In genomic region chr13:49719310-49719709, GRCm38 (mm10) we compare ENCODE assay signal across 23 mouse cellular contexts. TPM values are rescaled to one million over a fixed set of nuclear protein-coding genes. Genes with fewer than 3 reads are reported as not detected.
DNase-seq lines count a peak whose midpoint lies in the region; ATAC-seq and TF ChIP-seq lines count a peak whose summit lies in the region.
"Had no signal": no experiment of that assay in that cellular context is flagged by ENCODE, and none has a peak within 500 bp of the region (broad histone marks: within the 10 kb centered on the region; RNA-seq: fewer than 3 reads in every experiment).

No protein-coding gene starts in this region.

- no peak overlapping the region for H3K4me2 ChIP-seq in lung, postnatal 0 days (replicated peaks; ENCODE audit: low read depth, low read length)
- no peak overlapping the region for H3K4me2 ChIP-seq in midbrain, embryonic 11.5 days
- H3K4me2 ChIP-seq: embryonic facial prominence, embryonic 13.5 days; embryonic facial prominence, embryonic 15.5 days; forebrain, embryonic 12.5 days had no signal

- peak; percentile 7 to 48 for DNase-seq in lung, adult 18-20 months
- no peak for DNase-seq in lung, postnatal 4 days
- peak; percentile 58 for DNase-seq in lung, postnatal 0 days (ENCODE audit: low spot score)
- DNase-seq in lung, postnatal 14 days: peak; percentile 10
- DNase-seq in lung, postnatal 36 days: peak; percentile 58
- no peak for DNase-seq in midbrain, embryonic 11.5 days (ENCODE audit: low spot score, missing footprints)
- DNase-seq: adrenal gland, adult 2 months; adrenal gland, postnatal 10 days; adrenal gland, postnatal 25 days; cerebellum, adult 11 months; cerebellum, adult 18-20 months; cerebellum, adult 8-10 months; cerebellum, adult 9-11 months; cerebellum, postnatal 14 days; cerebellum, postnatal 36 days; embryo, embryonic 11 days had no signal

- H3K4me3 ChIP-seq in lung, postnatal 0 days (ENCODE audit: low read depth, low read length): no peak overlapping the region
- H3K4me3 ChIP-seq in midbrain, embryonic 11.5 days (ENCODE audit: low read depth, low read length): no peak overlapping the region
- H3K4me3 ChIP-seq: embryonic facial prominence, embryonic 13.5 days; embryonic facial prominence, embryonic 15.5 days; erythroblast, embryonic 14.5 days; forebrain, embryonic 10.5 days; forebrain, embryonic 12.5 days had no signal

- no peak overlapping the region for H3K9ac ChIP-seq in lung, postnatal 0 days (replicated peaks; ENCODE audit: low read depth)
- no peak overlapping the region for H3K9ac ChIP-seq in midbrain, embryonic 11.5 days (ENCODE audit: low read length)
- H3K9ac ChIP-seq: embryonic facial prominence, embryonic 13.5 days; embryonic facial prominence, embryonic 15.5 days; forebrain, embryonic 12.5 days had no signal

- ATAC-seq in lung, postnatal 0 days: peak; percentile 89
- ATAC-seq in megakaryocyte, adult 5-6 weeks (ENCODE audit: poor library complexity, severe bottlenecking): no peak
- no peak for ATAC-seq in midbrain, embryonic 11.5 days (ENCODE audit: low FRiP score)
- ATAC-seq: forebrain, embryonic 14.5 days had no signal

- no peaks in the 10 kb centered on the region for H3K4me1 ChIP-seq in lung, postnatal 0 days (ENCODE audit: insufficient read depth, low read depth, low read length)
- H3K4me1 ChIP-seq in midbrain, embryonic 11.5 days (ENCODE audit: control insufficient read depth, insufficient read depth, low read length): no peaks in the 10 kb centered on the region
- H3K4me1 ChIP-seq: embryonic facial prominence, embryonic 13.5 days; embryonic facial prominence, embryonic 15.5 days; forebrain, embryonic 10.5 days; forebrain, embryonic 12.5 days had no signal

- TF ChIP-seq EP300 in lung, postnatal 0 days (IDR thresholded peaks at IDR 0.05): no peak

- TF ChIP-seq CTCF in lung, postnatal 0 days (IDR thresholded peaks at IDR 0.05): no peak

- no peaks in the 10 kb centered on the region for H3K27me3 ChIP-seq in lung, postnatal 0 days (replicated peaks; ENCODE audit: insufficient read depth, low read length)
- H3K27me3 ChIP-seq in midbrain, embryonic 11.5 days (ENCODE audit: control insufficient read depth, insufficient read depth, low read length): no peaks in the 10 kb centered on the region
- H3K27me3 ChIP-seq: embryonic facial prominence, embryonic 13.5 days; embryonic facial prominence, embryonic 15.5 days; forebrain, embryonic 12.5 days had no signal

- no peaks in the 10 kb centered on the region for H3K9me3 ChIP-seq in lung, postnatal 0 days (ENCODE audit: low read length)
- no peaks in the 10 kb centered on the region for H3K9me3 ChIP-seq in midbrain, embryonic 11.5 days (ENCODE audit: control insufficient read depth, low read length)
- H3K9me3 ChIP-seq: embryonic facial prominence, embryonic 13.5 days; embryonic facial prominence, embryonic 15.5 days; forebrain, embryonic 10.5 days; forebrain, embryonic 12.5 days had no signal

- no peak overlapping the region for H3K27ac ChIP-seq in lung, postnatal 0 days (ENCODE audit: low read length)
- H3K27ac ChIP-seq in midbrain, embryonic 11.5 days (ENCODE audit: low read depth, low read length): no peak overlapping the region
- H3K27ac ChIP-seq: embryonic facial prominence, embryonic 13.5 days; embryonic facial prominence, embryonic 15.5 days; forebrain, embryonic 10.5 days; forebrain, embryonic 12.5 days had no signal

- H3K36me3 ChIP-seq in lung, postnatal 0 days (ENCODE audit: insufficient read depth, low read length): peaks cover 49% of the 10 kb centered on the region
- H3K36me3 ChIP-seq in midbrain, embryonic 11.5 days (ENCODE audit: control insufficient read depth, insufficient read depth, low read length): peaks cover 27% of the 10 kb centered on the region

- 70% methylated on average over 3 of the region's 3 CpGs for WGBS in lung, postnatal 0 days
- 85% methylated on average over 3 of the region's 3 CpGs for WGBS in midbrain, embryonic 11.5 days

RNA-seq across cellular contexts. Expression of gene Iars, which starts 37.4 kb away (rescaled TPM):
- 15.1 and 16.5 TPM in 2 replicates for polyA plus RNA-seq in lung, postnatal 0 days (2015; fragmentation: Nextera tagmentation; extraction: Ambion mirVana)
- total RNA-seq in megakaryocyte, adult 5-6 weeks (2015): 29.0 and 31.8 TPM in 2 replicates
- 31.5 and 33.1 TPM in 2 replicates for total RNA-seq in megakaryocyte, adult 5-6 weeks (2017)
- 109 and 111 TPM in 2 replicates for polyA plus RNA-seq in midbrain, embryonic 11.5 days (2014; fragmentation: Nextera tagmentation; extraction: Ambion mirVana)

Comparison
In these comparisons a context has a peak if more than half of its experiments do, and no peak if none do; other contexts are left out.
1. DNase-seq: peak in lung, adult 18-20 months (2 of 2), lung, postnatal 0 days (single experiment), lung, postnatal 14 days (single experiment) and lung, postnatal 36 days (single experiment); none in lung, postnatal 4 days (0 of 2) and midbrain, embryonic 11.5 days (single experiment).